ENCODE assay signal across 16 mouse cellular contexts in genomic region chr8:107192631-107193030, GRCm38 (mm10). TPM values are rescaled to one million over a fixed set of nuclear protein-coding genes. Genes with fewer than 3 reads are reported as not detected.
DNase-seq lines count a peak whose midpoint lies in the region.
"Had no signal": no experiment of that assay in that cellular context is flagged by ENCODE, and none has a peak within 500 bp of the region (broad histone marks: within the 10 kb centered on the region; RNA-seq: fewer than 3 reads in every experiment).

No protein-coding gene starts in this region.

- intact Hi-C loops in left cerebral cortex, postnatal 4 days (cut with DNase I) = no loop called here

- DNase-seq in adrenal gland, postnatal 36 days = peak; percentile 20 to 40
- no peak for DNase-seq in adrenal gland, postnatal 4 days (ENCODE audit: low spot score in 2 of 2)
- DNase-seq in left cerebral cortex, postnatal 4 days = peak; percentile 46
- no peak for DNase-seq in left cerebral cortex, adult 8-10 months (ENCODE audit: low spot score in 2 of 2)
- DNase-seq in urinary bladder, postnatal 14 days (ENCODE audit: low spot score) = peak; percentile 26
- no peak for DNase-seq in urinary bladder, postnatal 4 days (ENCODE audit: low spot score in 2 of 2)
- no peak for DNase-seq in layer of hippocampus, postnatal 25 days (ENCODE audit: extremely low spot score in 1 of 2, low spot score in 1 of 2)
- DNase-seq: cerebellum, adult 11 months; cerebellum, postnatal 25 days; gastrocnemius, adult 2 months; gastrocnemius, postnatal 36 days; heart, postnatal 10 days; kidney, adult 18-20 months; kidney, postnatal 25 days; liver, postnatal 0 days; thymus, postnatal 4 days had no signal

RNA-seq across cellular contexts. Expression of gene Cyb5b, which starts 42.2 kb away (rescaled TPM):
- total RNA-seq in adrenal gland, postnatal 36 days (2021) = 100 to 1,000 TPM; 419 to 590 TPM
- 100 to 1,000 TPM; 297 to 305 TPM for total RNA-seq in adrenal gland, postnatal 4 days (2021)
- 10 to 100 TPM; 98.3 to 99.8 TPM for total RNA-seq in left cerebral cortex, postnatal 4 days (2021)
- total RNA-seq in left cerebral cortex, adult 8-10 months (2022) = 100 to 1,000 TPM; 101 to 106 (median 102) TPM
- 100 to 1,000 TPM in 1 of 2 experiments, 10 to 100 TPM in 1; 93.9 to 105 TPM for total RNA-seq in layer of hippocampus, postnatal 25 days (2021)

Comparison
In these comparisons a context has a peak if more than half of its experiments do, and no peak if none do; other contexts are left out.
1. DNase-seq: peak in adrenal gland, postnatal 36 days (2 of 2), left cerebral cortex, postnatal 4 days (single experiment) and urinary bladder, postnatal 14 days (single experiment); none in adrenal gland, postnatal 4 days (0 of 2), left cerebral cortex, adult 8-10 months (0 of 2), urinary bladder, postnatal 4 days (0 of 2) and layer of hippocampus, postnatal 25 days (0 of 2).